Mouse (Mus musculus): ENCODE measurements around the gene P3h3. TPM values are rescaled to one million over a fixed set of nuclear protein-coding genes. Genes with fewer than 3 reads are reported as not detected.
"Not testable (repeated sequence)": the region's sequence is repeated elsewhere in the genome, so short reads cannot be mapped to it uniquely, and the experiment has no call there.

P3h3 gene
- polyA plus RNA-seq, 1 experiment from 2014 or later, result 43.2 TPM

GRCm38 (mm10) chr6:124806446-124807140 lies 51.0 kb downstream of the P3h3 start:
- Histone ChIP-seq H3K27ac (ENCODE audit: low read length) (peak overlapping the region; percentile 95), H3K4me1 (ENCODE audit: control insufficient read depth, insufficient read depth, low read length) (peaks cover 17% of the 10 kb centered on the region; the same call in 1 of the 2 replicates), H3K9me3 (ENCODE audit: control insufficient read depth, low read depth, low read length) (no peaks in the 10 kb centered on the region), H3K36me3 (ENCODE audit: control insufficient read depth, insufficient read depth, low read length) (peaks cover 11% of the 10 kb centered on the region), H3K27me3 (ENCODE audit: control insufficient read depth, insufficient read depth, low read length) (no peaks in the 10 kb centered on the region), H3K9ac (replicated peaks; ENCODE audit: low read depth, low read length) (no peak overlapping the region), H3K4me3 (ENCODE audit: low read depth, low read length) (peak overlapping the region; percentile 47), H3K4me2 (replicated peaks; ENCODE audit: low read depth, low read length) (peak overlapping the region; percentile 74)
- ATAC-seq (ENCODE audit: insufficient number of reproducible peaks, insufficient read depth, low FRiP score, low read depth), result no peak
- 75% methylated on average over 7 of the region's 7 CpGs for WGBS

DNA sequence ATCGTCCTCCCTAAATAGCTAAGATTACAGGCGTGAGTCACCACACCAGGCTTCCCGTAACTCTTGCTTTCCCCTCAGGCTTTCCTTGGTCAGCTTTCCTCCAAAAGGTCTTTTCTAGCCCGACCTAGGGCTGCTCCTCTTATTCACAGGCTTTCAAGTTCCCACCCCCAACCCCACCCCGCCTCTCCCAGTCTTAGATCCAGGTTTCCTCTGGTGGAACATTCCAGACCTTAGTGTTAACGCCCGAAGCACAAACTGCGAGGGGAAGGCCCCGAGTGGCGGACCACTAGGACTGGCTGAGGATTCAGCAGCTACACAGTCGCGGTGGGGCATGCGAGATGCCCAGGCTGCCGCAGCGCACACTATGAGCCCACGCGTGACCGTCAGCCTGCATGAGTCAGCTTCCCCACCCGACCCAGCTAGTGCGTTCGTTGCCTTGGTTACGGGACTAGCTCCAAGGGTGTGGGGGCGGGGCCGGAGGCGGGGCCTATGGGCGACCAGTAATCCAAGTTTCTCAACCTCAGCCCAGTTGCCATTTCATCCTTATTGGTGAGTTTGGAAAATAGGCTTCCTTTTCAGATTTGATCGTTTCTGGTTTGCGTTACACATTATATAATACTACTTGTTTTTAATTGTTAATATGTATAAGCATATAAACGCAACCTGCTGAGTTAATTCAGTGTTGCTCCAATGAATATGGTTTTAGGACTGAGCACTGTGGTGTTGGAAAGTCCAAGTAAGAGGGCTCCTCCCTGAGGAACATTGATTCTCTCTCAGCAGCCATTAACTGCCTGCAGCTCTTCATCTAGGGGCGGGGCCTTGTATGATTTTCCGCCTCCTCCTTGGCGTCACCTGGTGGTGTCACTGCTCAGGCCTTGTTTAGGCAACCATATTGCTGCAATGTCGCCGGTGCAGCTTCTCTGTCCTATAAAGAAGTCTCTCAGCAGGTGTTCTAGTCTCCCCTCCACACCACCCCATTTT lies 51.9 kb downstream of the P3h3 start:
- Histone ChIP-seq H3K9me3 (ENCODE audit: control insufficient read depth, low read depth, low read length) (no peaks in the 10 kb centered on the region), H3K9ac (replicated peaks; ENCODE audit: low read depth, low read length) (peak overlapping the region; percentile 38; the same call in 1 of the 2 replicates), H3K27ac (ENCODE audit: low read length) (peak overlapping the region; percentile 95), H3K4me3 (ENCODE audit: low read depth, low read length) (peak overlapping the region; percentile 47), H3K36me3 (ENCODE audit: control insufficient read depth, insufficient read depth, low read length) (peaks cover 5% of the 10 kb centered on the region), H3K27me3 (ENCODE audit: control insufficient read depth, insufficient read depth, low read length) (no peaks in the 10 kb centered on the region), H3K4me2 (replicated peaks; ENCODE audit: low read depth, low read length) (peak overlapping the region; percentile 74), H3K4me1 (ENCODE audit: control insufficient read depth, insufficient read depth, low read length) (peaks cover 17% of the 10 kb centered on the region; the same call in 1 of the 2 replicates)
- 2% methylated on average over 34 of the region's 34 CpGs for WGBS
- ATAC-seq (ENCODE audit: insufficient number of reproducible peaks, insufficient read depth, low FRiP score, low read depth), result peak; percentile 86

- H3K27me3 ChIP-seq (ENCODE audit: control insufficient read depth, insufficient read depth, low read length), result no peaks in the 10 kb centered on the region
- ATAC-seq (ENCODE audit: insufficient number of reproducible peaks, insufficient read depth, low FRiP score, low read depth), result no peak
- WGBS, result 78% methylated on average over 3 of the region's 3 CpGs
- no peak overlapping the region for H3K27ac ChIP-seq (ENCODE audit: low read length)
- no peak overlapping the region for H3K4me3 ChIP-seq (ENCODE audit: low read depth, low read length)
- no peak overlapping the region for H3K4me2 ChIP-seq (replicated peaks; ENCODE audit: low read depth, low read length)
- H3K4me1 ChIP-seq (ENCODE audit: control insufficient read depth, insufficient read depth, low read length), result peaks cover 13% of the 10 kb centered on the region; the same call in 1 of the 2 replicates
- no peaks in the 10 kb centered on the region for H3K9me3 ChIP-seq (ENCODE audit: control insufficient read depth, low read depth, low read length)
- no peaks in the 10 kb centered on the region for H3K36me3 ChIP-seq (ENCODE audit: control insufficient read depth, insufficient read depth, low read length)
- no peak overlapping the region for H3K9ac ChIP-seq (replicated peaks; ENCODE audit: low read depth, low read length)
These were observed 53.2 kb downstream of the P3h3 start for GRCm38 (mm10) chr6:124804341-124804740.

GRCm38 (mm10) chr6:124803691-124804090 lies 53.9 kb downstream of the P3h3 start:
- 93% methylated on average over 4 of the region's 4 CpGs for WGBS
- H3K9me3 ChIP-seq (ENCODE audit: control insufficient read depth, low read depth, low read length); H3K9ac ChIP-seq (replicated peaks; ENCODE audit: low read depth, low read length); H3K36me3 ChIP-seq (ENCODE audit: control insufficient read depth, insufficient read depth, low read length); H3K4me2 ChIP-seq (replicated peaks; ENCODE audit: low read depth, low read length); ATAC-seq (ENCODE audit: insufficient number of reproducible peaks, insufficient read depth, low FRiP score, low read depth); H3K27me3 ChIP-seq (ENCODE audit: control insufficient read depth, insufficient read depth, low read length); H3K27ac ChIP-seq (ENCODE audit: low read length); H3K4me3 ChIP-seq (ENCODE audit: low read depth, low read length): not testable (repeated sequence)
- H3K4me1 ChIP-seq (ENCODE audit: control insufficient read depth, insufficient read depth, low read length), result peaks cover 12% of the 10 kb centered on the region; the same call in 1 of the 2 replicates

- Histone ChIP-seq H3K4me2 (replicated peaks; ENCODE audit: low read depth, low read length) (no peak overlapping the region), H3K4me3 (ENCODE audit: low read depth, low read length) (no peak overlapping the region), H3K9me3 (ENCODE audit: control insufficient read depth, low read depth, low read length) (no peaks in the 10 kb centered on the region), H3K4me1 (ENCODE audit: control insufficient read depth, insufficient read depth, low read length) (peaks cover 8% of the 10 kb centered on the region; the same call in 1 of the 2 replicates), H3K27me3 (ENCODE audit: control insufficient read depth, insufficient read depth, low read length) (no peaks in the 10 kb centered on the region), H3K9ac (replicated peaks; ENCODE audit: low read depth, low read length) (no peak overlapping the region), H3K36me3 (ENCODE audit: control insufficient read depth, insufficient read depth, low read length) (no peaks in the 10 kb centered on the region), H3K27ac (ENCODE audit: low read length) (no peak overlapping the region)
- no peak for ATAC-seq (ENCODE audit: insufficient number of reproducible peaks, insufficient read depth, low FRiP score, low read depth)
- 81% methylated on average over 3 of the region's 3 CpGs for WGBS
These were observed 54.5 kb downstream of the P3h3 start for GRCm38 (mm10) chr6:124803061-124803460.

GRCm38 (mm10) chr6:124802400-124802799 lies 55.2 kb downstream of the P3h3 start:
- 0 out of 2 replicates have a peak overlapping the region, but pooled peaks have one; percentile 12 for H3K4me2 ChIP-seq (replicated peaks; ENCODE audit: low read depth, low read length)
- not testable (repeated sequence) for H3K9ac ChIP-seq (replicated peaks; ENCODE audit: low read depth, low read length); H3K9me3 ChIP-seq (ENCODE audit: control insufficient read depth, low read depth, low read length); H3K4me1 ChIP-seq (ENCODE audit: control insufficient read depth, insufficient read depth, low read length); H3K4me3 ChIP-seq (ENCODE audit: low read depth, low read length); H3K27me3 ChIP-seq (ENCODE audit: control insufficient read depth, insufficient read depth, low read length); ATAC-seq (ENCODE audit: insufficient number of reproducible peaks, insufficient read depth, low FRiP score, low read depth); H3K27ac ChIP-seq (ENCODE audit: low read length); H3K36me3 ChIP-seq (ENCODE audit: control insufficient read depth, insufficient read depth, low read length)
- WGBS, result 15% methylated on average over 5 of the region's 9 CpGs

- 64% methylated on average over 2 of the region's 2 CpGs for WGBS
- Histone ChIP-seq H3K9me3 (ENCODE audit: control insufficient read depth, low read depth, low read length) (no peaks in the 10 kb centered on the region), H3K36me3 (ENCODE audit: control insufficient read depth, insufficient read depth, low read length) (no peaks in the 10 kb centered on the region), H3K27ac (ENCODE audit: low read length) (peak overlapping the region; percentile 49; the same call in 1 of the 2 replicates), H3K27me3 (ENCODE audit: control insufficient read depth, insufficient read depth, low read length) (no peaks in the 10 kb centered on the region), H3K4me2 (replicated peaks; ENCODE audit: low read depth, low read length) (no peak overlapping the region), H3K9ac (replicated peaks; ENCODE audit: low read depth, low read length) (no peak overlapping the region), H3K4me3 (ENCODE audit: low read depth, low read length) (no peak overlapping the region), H3K4me1 (ENCODE audit: control insufficient read depth, insufficient read depth, low read length) (no peaks in the 10 kb centered on the region)
- no peak; the same call in 1 of the 2 replicates for ATAC-seq (ENCODE audit: insufficient number of reproducible peaks, insufficient read depth, low FRiP score, low read depth)
These were observed 61.4 kb downstream of the P3h3 start for GRCm38 (mm10) chr6:124796200-124796599.

DNA sequence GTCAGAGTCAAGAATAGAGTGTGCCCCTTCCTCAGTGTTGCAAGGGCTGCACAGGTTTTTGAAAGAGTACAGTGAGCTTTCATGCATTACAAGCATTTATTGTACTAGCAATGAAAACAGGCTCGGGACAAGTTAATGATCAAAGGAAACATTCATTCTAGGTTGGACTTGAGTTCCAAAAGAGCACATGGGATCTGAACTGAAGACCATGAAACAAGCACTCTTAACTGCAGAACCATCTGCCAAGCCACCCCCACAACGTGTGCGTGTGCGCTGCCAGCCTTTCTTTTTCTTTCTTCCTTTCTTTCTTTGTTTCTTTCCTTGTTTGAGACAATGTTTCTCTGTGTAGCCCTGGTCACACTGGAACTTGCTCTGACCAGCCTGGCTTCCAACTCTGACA lies 61.8 kb downstream of the P3h3 start:
- Histone ChIP-seq H3K36me3 (ENCODE audit: control insufficient read depth, insufficient read depth, low read length) (no peaks in the 10 kb centered on the region), H3K27ac (ENCODE audit: low read length) (peak overlapping the region; percentile 49; the same call in 1 of the 2 replicates), H3K27me3 (ENCODE audit: control insufficient read depth, insufficient read depth, low read length) (no peaks in the 10 kb centered on the region), H3K9ac (replicated peaks; ENCODE audit: low read depth, low read length) (no peak overlapping the region), H3K4me2 (replicated peaks; ENCODE audit: low read depth, low read length) (no peak overlapping the region), H3K4me3 (ENCODE audit: low read depth, low read length) (no peak overlapping the region), H3K4me1 (ENCODE audit: control insufficient read depth, insufficient read depth, low read length) (no peaks in the 10 kb centered on the region), H3K9me3 (ENCODE audit: control insufficient read depth, low read depth, low read length) (no peaks in the 10 kb centered on the region)
- WGBS, result 70% methylated on average over 4 of the region's 4 CpGs
- no peak for ATAC-seq (ENCODE audit: insufficient number of reproducible peaks, insufficient read depth, low FRiP score, low read depth)
